Mouse (Mus musculus) neural tube, embryonic 11.5 days (tissue): ENCODE measurements around the gene Edn2. TPM values are rescaled to one million over a fixed set of nuclear protein-coding genes. Genes with fewer than 3 reads are reported as not detected.
A peak's percentile ranks its signal among the peaks of the same experiment; 100 is the strongest.

Experiments
- ATAC-seq: fragments of 200-750 bp; cut with Nextera tagmentation; 2 replicates; pipeline ENCODE4 v1.8.0; 2017; ENCODE audit warnings: moderate number of reproducible peaks, mild to moderate bottlenecking, moderate TSS enrichment, moderate library complexity; ENCODE audit not compliant: insufficient read depth, low FRiP score, low TSS enrichment
- DNase-seq: peaks from one replicate; pipeline ENCODE4 v3.0.0-alpha.2; 2015; ENCODE audit warnings: low spot score
- H3K27ac ChIP-seq: fragments of 300-500 bp; sonication (generic); 2 replicates; pipeline ENCODE4 v1.5.1; 2014; ENCODE audit warnings: low read depth, mild to moderate bottlenecking, low read length
- H3K27me3 ChIP-seq: fragments of 300-500 bp; sonication (generic); 2 replicates; pipeline ENCODE4 v1.6.1; 2014; ENCODE audit warnings: mild to moderate bottlenecking, low read length, mixed read lengths; ENCODE audit not compliant: control insufficient read depth, insufficient read depth
- H3K36me3 ChIP-seq: fragments of 300-500 bp; sonication (generic); 2 replicates; pipeline ENCODE4 v1.6.1; 2014; ENCODE audit warnings: mild to moderate bottlenecking, low read length, moderate library complexity, mixed read lengths; ENCODE audit not compliant: control insufficient read depth, insufficient read depth
- H3K4me1 ChIP-seq: fragments of 300-500 bp; sonication (generic); 2 replicates; pipeline ENCODE4 v1.6.1; 2014; ENCODE audit warnings: low read length, mixed read lengths; ENCODE audit not compliant: control insufficient read depth, insufficient read depth
- H3K4me2 ChIP-seq: fragments of 300-500 bp; sonication (generic); 2 replicates; pipeline ENCODE4 v1.6.1; 2014; ENCODE audit warnings: low read depth, mild to moderate bottlenecking, moderate library complexity
- H3K4me3 ChIP-seq: fragments of 300-500 bp; sonication (generic); 2 replicates; pipeline ENCODE4 v1.5.1; 2014; ENCODE audit warnings: low read depth, low read length
- H3K9ac ChIP-seq: fragments of 300-500 bp; sonication (generic); 2 replicates; pipeline ENCODE4 v1.6.1; 2014; ENCODE audit warnings: mild to moderate bottlenecking, low read length
- H3K9me3 ChIP-seq: fragments of 300-500 bp; sonication (generic); 2 replicates; pipeline ENCODE4 v1.6.1; 2016; ENCODE audit warnings: low read length; ENCODE audit not compliant: control insufficient read depth
- WGBS: fragments of 180-500 bp; shearing (Covaris S2); extraction: QIAGEN DNeasy Blood & Tissue Kit; methylation state at CpG from one replicate; pipeline ENCODE4 v1.1.7; 2014; 5-methylcytosine and 5-hydroxymethylcytosine counted together
- polyA plus RNA-seq: library from polyadenylated mRNA; unstranded; fragments of >200 nt; fragmentation: Nextera tagmentation; extraction: Ambion mirVana; gene quantifications from 2 replicates; pipeline ENCODE4 v1.2.1, GENCODE M21; 2014

The Edn2 gene
- polyA plus RNA-seq, 1 experiment from 2014 or later = not detected

DNA sequence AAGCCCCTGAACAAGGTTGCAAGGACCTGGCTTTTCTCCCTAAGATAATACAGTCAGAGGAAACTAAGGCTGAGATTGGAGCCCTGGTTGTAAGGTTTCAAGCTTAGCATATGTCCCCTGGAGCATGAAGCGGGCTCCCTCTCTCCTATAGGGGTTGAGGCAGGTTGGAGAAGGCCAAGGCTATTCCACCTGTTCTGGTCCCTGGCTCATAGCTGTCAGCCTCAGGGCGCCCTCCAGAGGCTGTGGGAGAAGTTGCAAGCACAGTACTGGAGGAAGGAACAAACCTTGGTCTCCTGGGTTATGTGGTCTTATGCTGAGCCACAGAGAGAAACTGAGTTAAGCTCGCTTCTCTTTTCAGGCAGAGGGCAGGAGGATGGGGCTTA is 11.9 kb upstream of the Edn2 start:
- Histone ChIP-seq H3K9ac (peak overlapping the region; percentile 55), H3K4me1 (no peaks in the 10 kb centered on the region), H3K27me3 (no peaks in the 10 kb centered on the region), H3K4me2 (peak overlapping the region; percentile 48), H3K4me3 (peak overlapping the region; percentile 20), H3K9me3 (no peaks in the 10 kb centered on the region), H3K36me3 (no peaks in the 10 kb centered on the region), H3K27ac (no peak overlapping the region)
- ATAC-seq (peak; percentile 32; the same call in 1 of the 2 replicates), DNase-seq (peak; percentile 54)
- WGBS = 28% methylated on average over 3 of the region's 3 CpGs

DNA sequence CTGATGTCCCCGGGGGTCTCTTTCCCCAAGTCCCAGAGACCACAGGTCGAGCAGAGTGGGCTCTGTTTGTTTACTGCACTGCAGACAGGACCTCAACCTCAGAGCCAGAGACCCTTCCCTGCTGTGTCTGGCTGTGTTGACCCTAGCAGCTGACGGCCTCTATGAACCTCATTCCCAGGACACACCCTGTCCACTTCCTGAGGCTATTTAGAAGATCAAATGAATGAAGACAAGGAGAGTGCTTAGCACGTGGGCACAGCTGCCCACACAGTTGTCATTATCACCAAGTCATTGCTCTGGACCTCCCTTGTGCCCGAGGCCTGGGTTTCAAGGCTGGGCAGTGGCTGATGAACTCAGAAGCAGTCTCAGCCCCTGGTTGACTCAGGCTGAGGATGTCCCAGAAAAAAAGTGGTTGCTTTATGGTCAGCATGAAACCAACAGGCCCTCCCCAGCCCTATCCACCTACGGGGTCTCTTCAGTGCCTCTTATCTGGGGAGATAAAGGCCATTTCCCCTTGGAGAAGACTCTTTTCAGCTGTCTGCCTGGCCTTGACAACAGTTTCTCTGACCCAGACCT is 10.6 kb upstream of the Edn2 start:
- Histone ChIP-seq H3K27me3 (no peaks in the 10 kb centered on the region), H3K4me3 (no peak overlapping the region), H3K9ac (no peak overlapping the region), H3K4me2 (no peak overlapping the region), H3K27ac (no peak overlapping the region), H3K36me3 (no peaks in the 10 kb centered on the region), H3K4me1 (no peaks in the 10 kb centered on the region), H3K9me3 (no peaks in the 10 kb centered on the region)
- ATAC-seq (no peak), DNase-seq (no peak)
- WGBS = 55% methylated on average over 6 of the region's 6 CpGs

DNA sequence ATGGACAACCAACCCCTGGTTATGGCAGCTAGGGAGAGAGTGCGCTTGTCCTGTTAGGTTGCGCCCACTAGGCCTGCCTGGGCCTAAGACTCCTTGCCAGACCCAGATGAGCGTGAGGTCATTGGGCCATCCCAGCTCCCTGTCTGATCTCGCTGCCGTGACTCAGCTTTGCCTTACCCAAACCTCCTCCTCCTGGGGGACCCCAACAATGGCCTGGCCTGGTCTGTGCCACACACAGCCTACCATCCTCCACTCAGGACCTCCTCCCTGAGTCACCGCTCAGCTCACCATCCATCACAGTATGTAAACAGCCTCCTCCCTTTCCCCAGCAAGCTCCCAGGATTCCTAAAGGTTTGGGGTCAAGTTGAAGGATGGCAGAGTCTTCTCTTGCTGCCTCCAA is 9.1 kb upstream of the Edn2 start:
- 79% methylated on average over 6 of the region's 6 CpGs for WGBS
- Histone ChIP-seq H3K4me2 (no peak overlapping the region), H3K36me3 (no peaks in the 10 kb centered on the region), H3K27me3 (no peaks in the 10 kb centered on the region), H3K9me3 (no peaks in the 10 kb centered on the region), H3K27ac (no peak overlapping the region), H3K9ac (no peak overlapping the region), H3K4me3 (no peak overlapping the region), H3K4me1 (no peaks in the 10 kb centered on the region)
- ATAC-seq = no peak
- no peak for DNase-seq

DNA sequence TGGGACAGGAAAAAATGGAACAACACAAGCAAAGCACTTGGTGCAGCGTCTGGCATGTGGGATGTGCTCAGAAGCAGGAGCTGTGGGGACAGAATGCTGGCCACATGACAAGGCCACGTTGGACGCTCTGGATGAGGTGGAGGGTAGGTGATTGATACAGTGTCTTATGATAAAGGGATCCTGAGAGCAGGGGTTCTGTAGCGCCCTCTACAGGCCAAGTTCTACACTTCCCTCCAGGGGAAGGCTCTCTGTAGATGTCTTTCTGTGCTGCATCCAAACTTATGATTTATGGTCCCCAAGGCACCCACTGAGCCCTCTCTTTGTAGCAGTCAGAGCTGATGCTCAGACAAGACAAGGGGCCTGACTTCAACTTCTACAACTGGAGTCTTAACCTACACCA is 8.4 kb upstream of the Edn2 start:
- no peaks in the 10 kb centered on the region for H3K27me3 ChIP-seq
- no peak overlapping the region for H3K4me3 ChIP-seq
- H3K27ac ChIP-seq = no peak overlapping the region
- 61% methylated on average over 4 of the region's 4 CpGs for WGBS
- DNase-seq (no peak), ATAC-seq (no peak)
- no peak overlapping the region for H3K9ac ChIP-seq
- H3K36me3 ChIP-seq = no peaks in the 10 kb centered on the region
- H3K4me1 ChIP-seq = no peaks in the 10 kb centered on the region
- H3K4me2 ChIP-seq = no peak overlapping the region
- no peaks in the 10 kb centered on the region for H3K9me3 ChIP-seq

DNA sequence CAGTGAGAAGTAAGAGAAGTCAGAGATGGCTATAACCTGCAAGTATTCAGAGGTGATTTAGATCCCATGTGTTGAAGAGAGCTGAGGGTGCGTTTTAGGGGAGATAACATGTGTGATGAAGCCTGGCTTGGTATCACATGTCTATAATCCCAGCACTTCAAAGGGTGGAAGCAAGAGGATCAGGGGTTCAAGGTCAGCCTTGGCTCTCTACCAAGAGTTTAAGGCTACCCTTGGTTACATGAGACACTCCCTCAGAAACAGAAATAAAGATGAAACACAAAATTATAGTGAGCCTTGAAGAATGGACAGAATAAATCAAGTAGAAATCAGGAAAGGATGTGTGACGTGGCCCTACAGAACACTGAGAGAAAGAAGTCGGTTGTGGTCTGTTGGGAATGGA is 7.3 kb upstream of the Edn2 start:
- Histone ChIP-seq H3K4me3 (no peak overlapping the region), H3K9me3 (no peaks in the 10 kb centered on the region), H3K36me3 (no peaks in the 10 kb centered on the region), H3K4me2 (no peak overlapping the region), H3K27ac (no peak overlapping the region), H3K9ac (no peak overlapping the region), H3K27me3 (no peaks in the 10 kb centered on the region), H3K4me1 (no peaks in the 10 kb centered on the region)
- 90% methylated on average over 3 of the region's 3 CpGs for WGBS
- no peak for DNase-seq
- ATAC-seq = no peak

DNA sequence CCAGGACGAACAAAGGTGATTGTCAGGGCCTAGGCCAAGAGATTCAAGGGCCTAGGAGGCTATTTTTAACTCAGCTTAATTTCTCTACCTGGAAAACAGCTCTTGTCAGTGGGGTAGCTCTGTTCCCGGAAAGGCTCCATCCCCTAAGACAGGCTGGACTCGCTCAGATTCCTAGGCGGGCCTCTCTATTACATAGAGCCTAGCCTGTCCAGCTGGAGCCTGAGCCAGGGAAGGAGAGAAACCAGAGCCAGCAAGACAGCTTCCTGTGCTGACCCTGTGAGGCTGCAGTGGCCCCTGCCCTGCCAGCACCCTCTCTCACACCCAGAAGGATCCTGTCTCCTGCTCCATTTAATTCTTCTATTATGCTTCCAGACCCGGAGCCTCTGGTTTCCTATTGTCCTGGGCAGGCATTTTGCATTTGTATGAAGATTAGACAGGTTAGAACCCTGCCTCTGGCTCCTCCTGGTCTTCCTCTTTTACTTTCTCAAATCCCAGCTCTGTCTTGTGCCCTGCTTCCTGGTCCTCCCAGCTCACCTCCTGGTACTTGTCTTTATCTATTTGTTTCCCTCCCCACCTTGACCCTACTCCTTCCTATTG is 2.2 kb upstream of the Edn2 start:
- no peak overlapping the region for H3K27ac ChIP-seq
- DNase-seq = no peak
- H3K4me3 ChIP-seq = no peak overlapping the region
- no peaks in the 10 kb centered on the region for H3K27me3 ChIP-seq
- 55% methylated on average over 5 of the region's 5 CpGs for WGBS
- ATAC-seq = no peak
- H3K4me2 ChIP-seq = no peak overlapping the region
- no peaks in the 10 kb centered on the region for H3K36me3 ChIP-seq
- no peaks in the 10 kb centered on the region for H3K9me3 ChIP-seq
- H3K4me1 ChIP-seq = no peaks in the 10 kb centered on the region
- no peak overlapping the region for H3K9ac ChIP-seq

DNA sequence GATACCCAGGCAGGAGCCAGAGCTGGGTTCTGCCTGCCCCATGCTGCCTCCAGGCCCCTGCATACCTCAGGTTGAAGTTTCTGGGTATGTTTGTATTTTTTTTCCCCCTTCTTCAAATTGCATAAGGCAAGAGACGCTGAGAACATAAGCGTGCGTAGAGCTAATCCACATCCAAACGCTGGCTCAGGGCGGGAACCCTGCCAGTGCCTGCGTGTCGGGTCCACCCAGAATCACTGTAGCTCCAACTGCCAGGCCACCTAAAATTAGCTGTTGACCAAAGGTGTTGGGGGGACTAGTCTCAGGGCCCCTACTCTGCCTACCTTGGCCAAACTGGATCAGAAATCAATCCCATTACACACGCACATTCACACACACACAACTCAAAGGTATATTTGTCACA is 1.6 kb downstream of the Edn2 start:
- Histone ChIP-seq H3K27me3 (no peaks in the 10 kb centered on the region), H3K27ac (no peak overlapping the region), H3K4me2 (no peak overlapping the region), H3K4me1 (no peaks in the 10 kb centered on the region), H3K9me3 (no peaks in the 10 kb centered on the region), H3K4me3 (no peak overlapping the region), H3K36me3 (no peaks in the 10 kb centered on the region), H3K9ac (no peak overlapping the region)
- DNase-seq (no peak), ATAC-seq (no peak)
- 90% methylated on average over 8 of the region's 8 CpGs for WGBS

DNA sequence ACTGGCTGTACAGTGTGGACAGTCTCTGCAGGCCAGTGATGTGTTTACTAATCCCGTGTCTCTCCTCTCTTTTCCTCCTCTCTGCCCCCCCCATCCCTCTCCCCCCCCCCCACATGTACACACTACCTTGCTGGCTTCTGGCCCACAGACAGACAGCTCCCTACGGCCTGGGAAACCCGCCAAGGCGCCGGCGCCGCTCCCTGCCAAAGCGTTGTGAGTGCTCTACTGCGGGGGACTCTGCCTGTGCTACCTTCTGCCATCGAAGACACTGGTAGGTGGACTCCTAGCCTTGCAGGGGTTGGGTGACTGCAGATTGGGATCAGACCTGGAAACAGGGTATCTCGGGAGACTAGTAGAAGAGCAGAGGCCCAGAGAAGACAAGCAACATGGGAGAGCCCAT is 2.2 kb downstream of the Edn2 start:
- Histone ChIP-seq H3K36me3 (no peaks in the 10 kb centered on the region), H3K4me1 (no peaks in the 10 kb centered on the region), H3K27ac (no peak overlapping the region), H3K9ac (no peak overlapping the region), H3K27me3 (no peaks in the 10 kb centered on the region), H3K4me3 (no peak overlapping the region), H3K9me3 (no peaks in the 10 kb centered on the region), H3K4me2 (no peak overlapping the region)
- WGBS = 82% methylated on average over 11 of the region's 11 CpGs
- DNase-seq (no peak), ATAC-seq (no peak)

DNA sequence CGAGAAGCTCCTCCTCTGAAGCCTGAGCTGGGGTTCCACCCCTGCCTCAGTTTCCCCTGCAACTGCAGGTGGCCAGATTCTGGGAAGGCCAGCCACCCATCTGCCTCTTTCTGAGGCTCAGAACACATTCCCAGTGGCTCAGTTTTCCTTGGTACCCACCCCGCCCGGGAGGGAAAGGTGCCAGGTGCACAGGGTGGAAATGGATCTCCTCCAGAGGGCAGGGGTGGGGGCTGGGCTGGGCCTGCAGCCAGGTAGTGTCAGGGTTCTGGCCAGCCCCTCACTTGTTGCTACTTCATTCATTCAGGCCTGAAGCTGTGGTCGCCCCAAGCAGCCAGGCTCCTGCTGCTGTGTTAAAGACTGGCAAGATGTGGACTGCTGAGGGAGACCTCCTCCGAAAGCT is 3.3 kb downstream of the Edn2 start:
- ATAC-seq = no peak

More for the DNA sequence above, 3.3 kb downstream of the Edn2 start:
- 82% methylated on average over 5 of the region's 5 CpGs for WGBS
- DNase-seq = no peak
- Histone ChIP-seq H3K9me3 (no peaks in the 10 kb centered on the region), H3K4me3 (no peak overlapping the region), H3K27ac (no peak overlapping the region), H3K36me3 (no peaks in the 10 kb centered on the region), H3K9ac (no peak overlapping the region), H3K4me2 (no peak overlapping the region), H3K27me3 (no peaks in the 10 kb centered on the region), H3K4me1 (no peaks in the 10 kb centered on the region)
